Mouse (Mus musculus) layer of hippocampus, adult 18-20 months (tissue): Measurements from ENCODE around the gene Vipas39. TPM values are rescaled to one million over a fixed set of nuclear protein-coding genes. Genes with fewer than 3 reads are reported as not detected.

ENCODE experiments used
- DNase-seq, 2 experiments: peaks; one replicate each; pipeline ENCODE4 v3.0.0; 2022; ENCODE audit warnings: low spot score in 2 of 2
- microRNA-seq, 2 experiments: library from miRNA; unstranded; fragments of <30 nt; microRNA quantifications; one replicate each; pipeline ENCODE4 v1.2.0; 2021
- total RNA-seq, 2 experiments: library from RNA; stranded (reverse); gene quantifications; 2 replicates each; pipeline ENCODE4 v1.2.3; 2021

Vipas39 gene
- total RNA-seq, 2 experiments from 2014 or later, result 51.8 to 52.9 TPM

GRCm38 (mm10) chr12:87199973-87200586, 66.0 kb downstream of the Vipas39 start, which contains the start of gene Tmed8:
TSS of gene Tmed8 (minus strand) at chr12:87200454.
- peak; percentile 68 to 86 for DNase-seq

- DNase-seq, result peak in 1 of 2 experiments; percentile 29
These were observed 66.7 kb downstream of the Vipas39 start, which contains the start of gene Samd15 for GRCm38 (mm10) chr12:87199206-87199972. TSS of gene Samd15 (plus strand) at chr12:87199723.

- DNase-seq, result no peak
These were observed 67.3 kb downstream of the Vipas39 start for GRCm38 (mm10) chr12:87198792-87199191.

- no peak for DNase-seq
These were observed 69.7 kb downstream of the Vipas39 start for GRCm38 (mm10) chr12:87196310-87196709.

GRCm38 (mm10) chr12:87195069-87195468, 71.0 kb downstream of the Vipas39 start:
- DNase-seq, result no peak

- no peak for DNase-seq
These were observed 73.0 kb downstream of the Vipas39 start for GRCm38 (mm10) chr12:87193008-87193407.

Small RNA genes within 50 kb of the gene (microRNA-seq; reads per million reads assigned to microRNA genes)
- gene Gm47293, result 0 reads per million in 2 experiments

Other genes starting within 250 kb of the Vipas39 start
- gene Tmem63c, start 244.9 kb downstream of the Vipas39 start, total RNA-seq, result 10 to 100 TPM; 34.9 to 35.3 TPM
- 1 to 10 TPM; 2.5 to 3.0 TPM for gene Ngb, start 163.7 kb downstream of the Vipas39 start, total RNA-seq
- gene Gstz1, start 119.1 kb downstream of the Vipas39 start, total RNA-seq, result 10 to 100 TPM; 47.1 to 50.3 TPM
- gene Pomt2, start 118.3 kb downstream of the Vipas39 start, total RNA-seq, result 10 to 100 TPM; 15.2 to 16.7 TPM
- 1 to 10 TPM; 3.2 to 3.4 TPM for gene Samd15, start 66.5 kb downstream of the Vipas39 start, total RNA-seq
- gene Tmed8, start 65.8 kb downstream of the Vipas39 start, total RNA-seq, result 10 to 100 TPM; 28.6 to 29.4 TPM
- 1 to 10 TPM; 2.2 to 2.5 TPM for gene Noxred1, start 27.5 kb downstream of the Vipas39 start, total RNA-seq
- gene Ahsa1, start 223 bp upstream of the Vipas39 start, total RNA-seq, result 100 to 1,000 TPM; 192 to 196 TPM
- under 1 TPM in 1 of 2 experiments, not detected in 1; 0.20 TPM for gene Ism2, start 33.4 kb upstream of the Vipas39 start, total RNA-seq
- gene Sptlc2, start 122.1 kb upstream of the Vipas39 start, total RNA-seq, result 10 to 100 TPM; 24.6 to 40.9 TPM
- 10 to 100 TPM; 94.4 to 97.2 TPM for gene Slirp, start 177.6 kb upstream of the Vipas39 start, total RNA-seq
- gene Alkbh1, start 177.8 kb upstream of the Vipas39 start, total RNA-seq, result 10 to 100 TPM; 19.4 to 21.0 TPM
- 10 to 100 TPM; 62.3 to 68.8 TPM for gene Snw1, start 206.0 kb upstream of the Vipas39 start, total RNA-seq
- not detected for gene Gm5788, start 228.5 kb upstream of the Vipas39 start, total RNA-seq
- not detected for gene Gm8300, start 248.1 kb upstream of the Vipas39 start, total RNA-seq